Mouse (Mus musculus) kidney, adult 2 months (tissue): ENCODE data around the gene Dip2c. TPM values are rescaled to one million over a fixed set of nuclear protein-coding genes. Genes with fewer than 3 reads are reported as not detected.

Source experiments
- DNase-seq: peaks from one replicate; pipeline ENCODE4 v3.0.0; 2021
- H3K27ac ChIP-seq: fragments of 200-500 bp; 2 replicates; pipeline ENCODE4 v1.5.1; 2012; ENCODE audit warnings: low read depth, low read length, control low read depth, inconsistent platforms; ENCODE audit not compliant: insufficient read depth
- H3K27me3 ChIP-seq: fragments of 200-500 bp; replicated peaks from 2 replicates; pipeline ENCODE4 v1.6.1; 2012; ENCODE audit warnings: mild to moderate bottlenecking, moderate library complexity, low read length, inconsistent platforms; ENCODE audit not compliant: control insufficient read depth, insufficient read depth
- H3K36me3 ChIP-seq: fragments of 200-500 bp; 2 replicates; pipeline ENCODE4 v1.6.1; 2012; ENCODE audit warnings: mild to moderate bottlenecking, moderate library complexity, low read length, inconsistent platforms; ENCODE audit not compliant: control insufficient read depth, insufficient read depth
- H3K4me1 ChIP-seq: fragments of 200-500 bp; 2 replicates; pipeline ENCODE4 v1.6.1; 2011; ENCODE audit warnings: low read length; ENCODE audit not compliant: control insufficient read depth, insufficient read depth
- H3K4me3 ChIP-seq: fragments of 200-500 bp; 2 replicates; pipeline ENCODE4 v1.5.1; 2011; ENCODE audit warnings: mild to moderate bottlenecking, low read depth, low read length, control low read depth; ENCODE audit not compliant: insufficient read depth
- CTCF ChIP-seq: fragments of 200-500 bp; conservative IDR thresholded peaks from 2 replicates; pipeline ENCODE4 v1.5.1; 2011; ENCODE audit warnings: low read depth, mild to moderate bottlenecking, control low read depth, low read length, moderate library complexity, mixed read lengths; ENCODE audit not compliant: insufficient read depth, insufficient read length
- POLR2A ChIP-seq: fragments of 200-500 bp; IDR thresholded peaks from one replicate; pipeline ENCODE4 v1.6.1; 2011; ENCODE audit warnings: low read depth, low read length, control low read depth
- WGBS: fragments of 180-500 bp; shearing (Covaris S2); methylation state at CpG from one replicate; pipeline ENCODE4 v1.1.7; 2018; 5-methylcytosine and 5-hydroxymethylcytosine counted together
- polyA plus RNA-seq: library from polyadenylated mRNA; depleted of rRNA; stranded (reverse); fragments of >200 nt; gene quantifications from 2 replicates; pipeline ENCODE4 v1.2.3, GENCODE M21; 2012

The Dip2c gene
- polyA plus RNA-seq, 1 experiment, result 11.0 TPM

GRCm38 (mm10) chr13:9632684-9633083, 356.4 kb downstream of the Dip2c start:
- H3K4me3 ChIP-seq, result no peak overlapping the region
- H3K27ac ChIP-seq, result no peak overlapping the region
- no peak for TF ChIP-seq CTCF
- TF ChIP-seq POLR2A, result no peak
- WGBS, result 94% methylated on average over 2 of the region's 2 CpGs
- H3K4me1 ChIP-seq, result no peaks in the 10 kb centered on the region
- H3K36me3 ChIP-seq, result no peaks in the 10 kb centered on the region
- no peak for DNase-seq
- H3K27me3 ChIP-seq, result no peaks in the 10 kb centered on the region

- WGBS, result 97% methylated on average over 2 of the region's 2 CpGs
- no peak overlapping the region for H3K4me3 ChIP-seq
- no peaks in the 10 kb centered on the region for H3K36me3 ChIP-seq
- H3K27ac ChIP-seq, result no peak overlapping the region
- H3K4me1 ChIP-seq, result no peaks in the 10 kb centered on the region
- no peak for TF ChIP-seq POLR2A
- no peak for DNase-seq
- H3K27me3 ChIP-seq, result no peaks in the 10 kb centered on the region
These were observed 359.6 kb downstream of the Dip2c start for GRCm38 (mm10) chr13:9635951-9636350.

DNA sequence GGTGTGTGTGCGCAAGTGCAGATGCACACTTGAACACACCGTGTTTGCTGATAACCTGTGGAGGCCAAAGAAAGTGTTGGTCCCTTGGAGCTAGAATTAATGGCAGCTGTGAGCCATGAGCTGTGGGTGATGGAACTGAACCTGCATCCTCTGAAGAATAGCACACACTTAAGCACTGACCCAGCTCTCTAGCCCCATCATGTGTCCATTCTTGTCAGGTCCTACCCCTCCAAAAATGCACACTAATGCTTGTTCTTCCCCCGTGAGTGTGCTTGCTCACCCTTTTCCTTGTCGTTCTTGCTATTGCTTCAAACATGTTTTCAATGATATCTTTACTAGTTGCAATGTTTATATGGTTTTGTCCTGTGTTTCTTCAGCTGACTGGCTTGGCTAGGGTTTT, 360.2 kb downstream of the Dip2c start:
- Histone ChIP-seq H3K36me3 (no peaks in the 10 kb centered on the region), H3K27ac (no peak overlapping the region), H3K4me1 (no peaks in the 10 kb centered on the region), H3K4me3 (no peak overlapping the region), H3K27me3 (no peaks in the 10 kb centered on the region)
- TF ChIP-seq POLR2A (no peak), CTCF (peak; percentile 68)
- DNase-seq, result peak; percentile 44
- WGBS, result 60% methylated on average over 4 of the region's 4 CpGs

DNA sequence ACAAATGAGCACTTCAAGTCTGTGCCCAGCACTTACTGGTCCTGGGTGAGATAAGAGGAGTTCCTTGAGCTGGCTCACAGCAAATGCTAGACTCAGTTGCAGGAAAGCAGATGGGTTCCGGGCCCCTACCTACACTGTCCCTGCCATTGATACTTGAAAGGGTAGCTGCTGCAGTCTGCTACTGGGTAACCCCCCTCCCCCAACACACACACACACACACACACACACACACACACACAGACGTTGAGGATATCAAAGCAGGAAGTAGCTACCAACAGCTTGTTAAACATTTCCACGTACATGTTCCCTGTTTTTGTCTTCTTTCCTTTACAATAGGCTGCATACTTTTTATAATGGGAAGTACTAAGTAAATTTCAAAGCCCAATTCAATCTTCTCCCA, 361.6 kb downstream of the Dip2c start:
- TF ChIP-seq POLR2A (no peak), CTCF (no peak)
- no peak for DNase-seq
- no peaks in the 10 kb centered on the region for H3K36me3 ChIP-seq
- no peak overlapping the region for H3K4me3 ChIP-seq
- no peaks in the 10 kb centered on the region for H3K27me3 ChIP-seq
- H3K4me1 ChIP-seq, result no peaks in the 10 kb centered on the region
- no peak overlapping the region for H3K27ac ChIP-seq
- WGBS, result 60% methylated on average over 3 of the region's 3 CpGs

DNA sequence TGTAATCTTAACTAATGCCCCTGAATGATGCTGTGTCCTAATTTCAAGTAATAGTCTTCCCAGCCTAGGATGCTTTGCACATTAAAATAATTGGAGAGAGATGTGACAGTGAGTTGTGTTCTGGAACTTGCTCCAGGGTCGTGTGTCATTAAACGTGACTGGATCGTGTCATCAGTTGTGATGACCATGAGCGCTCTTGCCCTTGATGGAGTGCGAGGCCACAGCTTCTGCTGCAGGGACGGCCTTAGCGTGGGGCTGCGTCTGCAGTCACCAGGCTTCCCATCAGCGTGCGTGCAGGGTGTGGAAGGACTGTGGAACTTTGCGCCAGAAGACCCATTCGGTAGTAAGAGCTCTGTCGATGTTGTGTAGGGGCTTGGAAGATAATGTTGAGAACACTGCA, 372.4 kb downstream of the Dip2c start:
- no peaks in the 10 kb centered on the region for H3K27me3 ChIP-seq
- no peak overlapping the region for H3K27ac ChIP-seq
- H3K4me1 ChIP-seq, result no peaks in the 10 kb centered on the region
- DNase-seq, result no peak
- no peak for TF ChIP-seq POLR2A
- TF ChIP-seq CTCF, result no peak
- 90% methylated on average over 13 of the region's 13 CpGs for whole genome bisulfite sequencing
- H3K4me3 ChIP-seq, result no peak overlapping the region
- H3K36me3 ChIP-seq, result no peaks in the 10 kb centered on the region

DNA sequence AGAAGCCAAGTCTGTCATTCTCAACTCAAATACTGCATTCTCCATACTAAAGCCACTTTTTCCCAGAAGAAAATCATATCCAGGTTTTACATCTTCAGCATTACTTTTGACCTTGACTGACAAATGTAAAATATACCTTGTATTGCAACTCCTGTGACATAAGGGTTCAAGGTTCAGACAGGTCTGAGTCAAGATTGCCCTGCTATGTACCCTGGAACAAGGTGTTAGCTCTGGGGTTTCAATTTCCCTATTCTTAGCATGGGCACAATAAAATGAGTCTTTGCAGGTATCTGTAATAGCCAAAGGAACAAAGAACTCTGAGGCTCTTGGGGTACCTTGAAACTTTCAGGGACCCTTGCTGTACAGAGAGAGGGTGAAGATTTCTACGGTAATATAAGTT, 373.6 kb downstream of the Dip2c start:
- TF ChIP-seq CTCF, result no peak
- TF ChIP-seq POLR2A, result no peak
- no peak overlapping the region for H3K4me3 ChIP-seq
- no peak for DNase-seq
- no peak overlapping the region for H3K27ac ChIP-seq
- H3K27me3 ChIP-seq, result no peaks in the 10 kb centered on the region
- WGBS, result 93% methylated on average over 1 of the region's 1 CpGs
- no peaks in the 10 kb centered on the region for H3K36me3 ChIP-seq
- H3K4me1 ChIP-seq, result no peaks in the 10 kb centered on the region

- DNase-seq, result no peak
These were observed 374.3 kb downstream of the Dip2c start for GRCm38 (mm10) chr13:9650580-9650979.

GRCm38 (mm10) chr13:9653018-9653417, 376.7 kb downstream of the Dip2c start:
- Histone ChIP-seq H3K27ac (no peak overlapping the region), H3K36me3 (no peaks in the 10 kb centered on the region), H3K27me3 (no peaks in the 10 kb centered on the region), H3K4me3 (no peak overlapping the region), H3K4me1 (no peaks in the 10 kb centered on the region)
- no peak for TF ChIP-seq POLR2A
- 78% methylated on average over 3 of the region's 3 CpGs for WGBS
- no peak for DNase-seq

More at GRCm38 (mm10) chr13:9650580-9650979, 374.3 kb downstream of the Dip2c start:
- no peak overlapping the region for H3K27ac ChIP-seq
- no peak overlapping the region for H3K4me3 ChIP-seq
- H3K4me1 ChIP-seq, result no peaks in the 10 kb centered on the region
- TF ChIP-seq CTCF (no peak), POLR2A (no peak)
- no peaks in the 10 kb centered on the region for H3K36me3 ChIP-seq
- H3K27me3 ChIP-seq, result no peaks in the 10 kb centered on the region
